Mouse (Mus musculus): ENCODE data around the gene Glul.
A peak's percentile ranks its signal among the peaks of the same experiment; 100 is the strongest.

The Glul gene

GRCm38 (mm10) chr1:153909213-153909962 is 9.6 kb downstream of the Glul start:
- DNase-seq (ENCODE audit: low spot score in 2 of 2): peak in 1 of 2 experiments; percentile 15

GRCm38 (mm10) chr1:153909963-153910291 is 10.2 kb downstream of the Glul start:
- DNase-seq (ENCODE audit: low spot score in 2 of 2): no peak

- no peak for DNase-seq (ENCODE audit: low spot score in 2 of 2)
Observed at GRCm38 (mm10) chr1:153910423-153910822, 10.7 kb downstream of the Glul start.

GRCm38 (mm10) chr1:153911276-153911795 is 11.6 kb downstream of the Glul start:
- no peak for DNase-seq (ENCODE audit: low spot score in 2 of 2)

GRCm38 (mm10) chr1:153913869-153914268 is 14.1 kb downstream of the Glul start:
- DNase-seq (ENCODE audit: low spot score in 2 of 2): no peak

- DNase-seq (ENCODE audit: low spot score in 2 of 2): no peak
Observed at GRCm38 (mm10) chr1:153918521-153919206, 18.9 kb downstream of the Glul start.

GRCm38 (mm10) chr1:153921642-153922041 is 21.9 kb downstream of the Glul start:
- DNase-seq (ENCODE audit: low spot score in 2 of 2): no peak

GRCm38 (mm10) chr1:153922571-153923021 is 22.9 kb downstream of the Glul start:
- no peak for DNase-seq (ENCODE audit: low spot score in 2 of 2)

GRCm38 (mm10) chr1:153924395-153925385 is 24.9 kb downstream of the Glul start:
- no peak for DNase-seq (ENCODE audit: low spot score in 2 of 2)

GRCm38 (mm10) chr1:153930431-153930830 is 30.7 kb downstream of the Glul start:
- no peak for DNase-seq (ENCODE audit: low spot score in 2 of 2)

GRCm38 (mm10) chr1:153933772-153934171 is 34.0 kb downstream of the Glul start:
- no peak for DNase-seq (ENCODE audit: low spot score in 2 of 2)

GRCm38 (mm10) chr1:153935844-153936380 is 36.2 kb downstream of the Glul start:
- no peak for DNase-seq (ENCODE audit: low spot score in 2 of 2)

- no peak for DNase-seq (ENCODE audit: low spot score in 2 of 2)
Observed at GRCm38 (mm10) chr1:153937025-153937424, 37.3 kb downstream of the Glul start.

- no peak for DNase-seq (ENCODE audit: low spot score in 2 of 2)
Observed at GRCm38 (mm10) chr1:153940986-153941385, 41.2 kb downstream of the Glul start.

- DNase-seq (ENCODE audit: low spot score in 2 of 2): no peak
Observed at GRCm38 (mm10) chr1:153945181-153945580, 45.4 kb downstream of the Glul start.

- DNase-seq (ENCODE audit: low spot score in 2 of 2): no peak
Observed at GRCm38 (mm10) chr1:153946971-153947370, 47.2 kb downstream of the Glul start.

- no peak for DNase-seq (ENCODE audit: low spot score in 2 of 2)
Observed at GRCm38 (mm10) chr1:153947837-153948236, 48.1 kb downstream of the Glul start.

GRCm38 (mm10) chr1:153953232-153953631 is 53.5 kb downstream of the Glul start:
- no peak for DNase-seq (ENCODE audit: low spot score in 2 of 2)

GRCm38 (mm10) chr1:153953797-153954196 is 54.1 kb downstream of the Glul start:
- no peak for DNase-seq (ENCODE audit: low spot score in 2 of 2)

GRCm38 (mm10) chr1:153957850-153958249 is 58.1 kb downstream of the Glul start:
- DNase-seq (ENCODE audit: low spot score in 2 of 2): no peak
